Mouse (Mus musculus) liver, adult (tissue): ENCODE measurements around the gene Trim17.

Experiments
- GATA4 ChIP-seq: IDR thresholded peaks from 2 replicates; pipeline ENCODE4 v1.6.1; 2014; ENCODE audit warnings: mild to moderate bottlenecking, low read length; ENCODE audit not compliant: insufficient replicate concordance

Trim17 gene

DNA sequence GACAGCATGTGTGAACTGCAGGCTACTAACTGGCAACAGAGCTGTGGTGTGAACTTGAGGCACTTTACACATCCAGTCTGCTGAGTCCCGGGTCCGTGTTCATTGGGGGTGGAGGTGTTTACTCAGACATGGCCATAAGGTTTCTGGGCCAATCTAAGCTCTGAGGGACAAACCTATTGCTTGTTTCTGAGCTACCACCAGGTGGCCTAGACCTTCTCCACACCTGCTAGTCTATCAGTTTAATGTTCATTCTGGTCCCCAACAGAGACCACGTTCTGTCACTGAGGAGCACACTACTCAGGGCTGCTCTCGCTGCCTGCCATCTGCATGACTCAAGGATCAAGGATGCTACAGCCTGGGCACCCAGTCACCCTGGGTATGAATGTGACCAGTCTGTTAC, 22.9 kb upstream of the Trim17 start:
- TF ChIP-seq GATA4: no peak

DNA sequence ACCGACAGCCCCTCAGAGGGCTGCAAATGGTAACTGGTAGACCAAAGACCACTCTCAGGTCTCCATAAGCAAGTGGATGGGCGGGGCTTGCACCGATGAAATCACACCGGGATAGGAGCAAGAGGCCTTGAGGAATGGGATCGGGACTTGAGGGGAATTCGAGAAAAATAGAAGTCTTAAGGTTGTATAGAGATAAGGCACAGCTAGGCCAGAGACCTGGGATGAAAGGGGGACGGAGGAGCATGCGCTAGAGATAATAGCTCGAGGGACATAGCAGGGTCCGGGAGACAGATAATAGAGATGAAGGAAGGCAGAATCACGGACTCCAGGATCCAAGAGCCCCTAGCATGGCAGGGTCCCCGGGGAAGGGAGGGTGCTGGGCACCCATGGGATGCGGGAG, 16.6 kb upstream of the Trim17 start:
- TF ChIP-seq GATA4: no peak

DNA sequence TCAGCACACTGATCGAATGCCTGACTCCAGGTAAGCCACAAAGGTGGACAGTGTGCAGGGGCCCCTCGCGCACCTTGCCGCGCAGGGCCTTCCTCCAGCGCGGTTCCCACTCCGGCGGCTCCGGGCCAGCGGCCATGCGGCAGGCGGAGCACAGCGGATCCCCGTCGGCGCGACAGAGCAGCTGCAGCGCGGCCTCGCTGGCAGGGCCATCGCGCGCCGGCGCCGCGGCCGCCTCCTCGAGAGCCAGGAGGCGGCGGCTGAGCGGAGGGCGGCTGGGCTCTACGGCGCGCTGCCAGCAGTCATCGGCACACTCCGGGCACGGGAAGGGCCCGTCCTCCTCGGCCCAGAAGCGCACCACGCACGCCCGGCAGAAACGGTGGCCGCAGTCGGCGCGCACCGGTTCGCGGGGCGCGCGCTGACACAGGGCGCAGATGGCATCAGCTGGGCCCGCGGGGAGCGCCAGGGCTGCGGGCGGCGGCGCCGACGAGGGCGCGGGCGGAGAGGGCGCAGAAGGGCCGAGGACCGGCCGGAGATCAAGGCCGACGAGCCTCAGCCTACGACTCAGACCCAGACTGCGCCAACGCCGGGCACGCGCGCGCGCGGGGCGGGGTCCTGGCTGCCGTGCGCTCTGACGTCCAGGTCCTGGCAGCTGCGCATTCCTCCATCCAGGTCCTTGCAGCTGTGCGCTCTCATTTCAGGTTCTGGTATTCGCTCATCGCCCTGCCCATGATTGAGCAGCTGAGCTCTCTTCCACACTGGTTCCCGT, 16.0 kb upstream of the Trim17 start, which contains the start of gene Rnf187:
Gene Rnf187, minus strand, starts transcription at position 595 of the 766 bp plus-strand sequence.
- TF ChIP-seq GATA4: peak; percentile 31; the same call in 1 of the 2 replicates

DNA sequence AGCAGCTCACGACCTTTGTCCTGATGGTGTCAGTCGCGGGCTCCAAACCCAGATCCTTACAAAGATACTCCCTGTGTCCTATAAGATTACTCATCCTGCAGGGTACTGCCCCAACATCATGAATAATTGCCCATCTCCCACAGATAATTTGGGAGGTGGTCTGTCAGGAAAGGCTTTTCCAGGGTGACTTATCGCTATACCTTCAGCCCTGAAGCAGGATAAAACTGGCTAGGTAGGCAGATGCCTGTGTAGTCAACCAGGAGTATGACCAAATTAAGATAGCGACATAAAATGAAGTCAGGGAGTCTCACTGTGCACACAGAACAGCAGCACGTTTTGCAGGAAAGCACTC, 15.4 kb upstream of the Trim17 start:
- TF ChIP-seq GATA4: no peak

DNA sequence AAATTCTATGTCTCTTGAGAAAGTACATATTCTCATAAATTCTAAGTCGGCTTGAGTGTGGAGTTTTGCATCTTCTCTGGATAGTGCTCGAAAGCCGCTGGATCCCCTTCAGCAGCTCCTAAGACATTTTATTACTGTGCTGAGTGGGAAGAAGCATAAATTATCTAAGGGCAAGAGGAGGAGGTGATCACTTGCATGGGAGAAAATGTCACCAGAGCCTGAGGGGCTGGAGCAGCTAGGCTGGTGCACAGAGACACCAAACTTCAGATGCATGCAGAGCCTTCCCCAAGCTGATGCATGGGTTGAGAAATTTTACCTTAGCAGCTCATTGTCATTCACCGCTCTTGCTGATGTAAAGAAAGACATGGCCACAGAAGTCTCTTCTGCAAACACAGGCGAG, 10.3 kb upstream of the Trim17 start:
- no peak for TF ChIP-seq GATA4

DNA sequence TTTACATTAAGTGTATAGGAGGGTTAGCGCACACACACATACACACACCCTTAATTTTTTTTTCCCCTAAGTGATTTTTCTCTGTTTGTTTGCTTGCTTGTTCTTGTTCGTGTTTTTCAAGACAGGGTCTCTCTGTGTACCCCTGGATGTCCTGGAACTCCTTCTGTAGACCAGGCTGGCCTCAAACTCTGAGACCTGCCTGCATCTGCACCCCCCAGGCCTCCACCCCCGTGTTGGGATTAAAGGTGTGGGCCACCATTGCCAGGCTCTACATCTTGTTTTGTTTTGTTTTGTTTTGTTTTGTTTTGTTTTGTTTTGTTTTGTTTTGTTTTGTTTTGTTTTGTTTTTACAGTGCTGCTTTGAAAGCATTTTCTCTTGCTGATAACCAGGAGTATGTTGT, 7.2 kb upstream of the Trim17 start:
- TF ChIP-seq GATA4: no peak

DNA sequence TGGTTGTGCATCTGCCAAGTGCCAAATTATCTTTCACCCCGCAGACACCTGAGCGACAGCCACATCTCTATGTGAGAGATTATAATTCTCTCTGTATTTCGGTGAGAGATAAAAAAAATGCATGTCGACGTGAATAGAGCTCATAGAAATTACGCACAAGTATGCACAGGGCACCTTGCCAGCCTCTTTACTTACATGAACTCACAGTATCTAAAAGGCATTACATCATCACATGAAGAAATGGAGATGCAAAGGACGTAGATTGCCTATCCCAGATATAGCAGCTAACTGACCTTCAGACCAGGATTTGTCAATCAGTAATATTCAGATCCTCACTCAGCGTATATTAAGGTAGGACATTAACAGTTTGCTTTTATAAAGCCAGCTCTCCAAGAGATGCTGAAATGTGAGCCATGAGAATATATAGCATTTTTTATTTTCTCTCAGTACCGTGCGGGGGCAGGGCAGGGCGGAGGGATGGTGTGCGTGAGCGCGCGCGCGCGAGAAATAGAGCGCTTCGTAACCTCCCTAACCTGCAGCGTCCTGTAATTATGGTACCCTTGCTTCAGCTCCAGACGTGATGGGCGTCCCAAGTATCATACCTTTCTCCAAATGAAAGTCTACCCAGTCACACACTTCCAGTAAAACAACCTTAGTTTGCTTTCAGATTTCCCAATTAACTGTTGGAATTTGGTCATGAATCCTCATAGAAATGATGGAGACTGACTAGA, 6.5 kb upstream of the Trim17 start:
- TF ChIP-seq GATA4: no peak

DNA sequence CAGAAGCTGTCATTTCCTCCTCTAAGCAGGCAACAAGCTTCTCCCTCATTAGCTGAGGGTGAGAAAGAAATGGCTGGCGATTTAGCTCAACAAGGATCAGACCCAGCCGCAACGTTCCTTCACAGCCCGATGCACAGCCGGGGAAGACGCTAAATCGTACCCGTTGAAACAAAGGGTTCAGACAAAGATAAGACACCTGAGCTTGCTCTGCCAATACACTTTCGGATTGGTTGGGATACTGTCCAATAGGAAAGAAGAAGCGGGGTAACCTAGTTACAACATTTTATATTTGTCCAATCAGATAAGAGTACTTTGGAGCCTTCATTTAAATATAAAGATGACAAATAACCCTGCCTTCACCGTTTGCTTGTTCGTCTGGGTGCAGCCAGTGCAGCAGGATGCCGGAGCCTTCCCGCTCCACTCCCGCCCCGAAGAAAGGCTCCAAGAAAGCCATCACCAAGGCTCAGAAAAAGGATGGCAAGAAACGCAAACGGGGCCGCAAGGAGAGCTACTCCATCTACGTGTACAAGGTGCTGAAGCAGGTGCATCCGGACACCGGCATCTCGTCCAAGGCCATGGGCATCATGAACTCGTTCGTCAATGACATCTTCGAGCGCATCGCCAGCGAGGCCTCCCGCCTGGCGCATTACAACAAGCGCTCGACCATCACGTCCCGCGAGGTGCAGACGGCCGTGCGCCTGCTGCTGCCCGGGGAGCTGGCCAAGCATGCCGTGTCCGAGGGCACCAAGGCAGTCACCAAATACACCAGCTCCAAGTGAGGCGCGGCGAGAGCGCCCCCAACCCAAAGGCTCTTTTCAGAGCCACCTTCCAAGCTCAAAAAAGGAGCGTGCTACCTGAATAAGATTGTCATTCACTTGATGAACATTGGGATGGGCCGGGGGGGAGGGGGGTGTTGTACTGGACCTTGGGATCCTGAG, 5.7 kb upstream of the Trim17 start, which contains the start of gene Hist3h2ba:
Gene Hist3h2ba, plus strand, starts transcription at position 379 of the 938 bp plus-strand sequence.
- no peak for TF ChIP-seq GATA4

DNA sequence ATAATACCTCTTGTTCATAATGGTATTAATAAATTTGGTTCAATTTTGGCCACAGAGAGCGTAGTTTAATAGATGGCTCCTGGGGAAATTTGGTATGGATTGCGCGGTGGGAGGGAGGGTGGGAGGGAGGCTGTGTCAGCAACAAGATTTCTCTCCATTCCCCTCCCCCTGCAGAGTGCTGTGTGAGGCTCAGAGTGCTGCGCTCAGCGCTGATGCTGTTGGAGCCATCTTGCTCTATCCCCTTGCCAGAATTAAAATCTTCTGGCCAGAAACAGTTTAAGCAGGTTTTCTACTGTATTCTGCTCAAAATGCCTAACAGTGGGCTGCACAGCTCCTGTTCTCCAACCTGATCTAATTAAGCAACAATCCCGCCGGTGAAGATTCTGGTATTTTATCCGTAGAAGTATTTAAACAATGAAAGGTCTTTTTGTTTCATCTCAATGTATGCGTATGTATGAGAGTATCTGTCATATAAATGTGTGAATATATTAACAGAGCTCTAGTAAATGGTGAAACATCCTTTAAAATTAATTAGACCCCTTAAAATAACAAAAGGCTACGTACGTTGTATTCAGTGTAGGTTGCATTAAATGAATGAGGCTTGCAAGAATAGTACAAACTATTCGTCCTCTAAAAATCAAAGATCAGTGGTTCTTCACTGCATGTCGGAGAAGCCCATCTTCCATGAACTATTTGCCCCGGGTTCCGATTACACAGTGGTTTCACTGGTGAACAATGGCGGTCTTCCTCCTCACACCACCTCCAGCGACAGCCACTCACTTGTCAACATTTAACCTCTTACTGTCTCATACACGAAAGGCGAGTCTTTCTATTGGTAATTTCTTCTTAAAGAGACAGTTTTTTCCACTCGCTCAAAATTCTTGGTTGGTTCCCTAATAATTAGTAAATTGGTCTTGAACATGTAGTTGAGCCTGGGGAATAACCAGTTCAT, 4.7 kb upstream of the Trim17 start:
- TF ChIP-seq GATA4: no peak

DNA sequence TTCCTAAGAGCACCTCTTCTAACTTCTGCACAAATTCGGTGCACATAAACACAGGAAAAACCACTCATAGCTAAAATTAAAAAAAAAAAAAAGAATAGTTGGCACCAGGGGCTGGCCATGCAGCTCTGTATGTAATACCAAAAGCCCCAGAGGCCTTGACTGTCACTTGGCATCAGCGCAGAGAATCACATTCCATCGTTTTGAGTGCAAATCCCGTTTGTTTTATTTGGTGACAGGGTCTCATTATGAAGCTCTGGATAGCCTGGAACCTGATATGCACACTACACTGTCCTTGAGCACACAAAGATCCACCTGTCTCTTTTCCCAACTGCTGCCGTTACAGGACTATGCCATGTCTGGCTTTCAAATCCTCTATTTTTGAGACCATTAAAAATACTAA, 3.3 kb upstream of the Trim17 start:
- TF ChIP-seq GATA4: no peak

DNA sequence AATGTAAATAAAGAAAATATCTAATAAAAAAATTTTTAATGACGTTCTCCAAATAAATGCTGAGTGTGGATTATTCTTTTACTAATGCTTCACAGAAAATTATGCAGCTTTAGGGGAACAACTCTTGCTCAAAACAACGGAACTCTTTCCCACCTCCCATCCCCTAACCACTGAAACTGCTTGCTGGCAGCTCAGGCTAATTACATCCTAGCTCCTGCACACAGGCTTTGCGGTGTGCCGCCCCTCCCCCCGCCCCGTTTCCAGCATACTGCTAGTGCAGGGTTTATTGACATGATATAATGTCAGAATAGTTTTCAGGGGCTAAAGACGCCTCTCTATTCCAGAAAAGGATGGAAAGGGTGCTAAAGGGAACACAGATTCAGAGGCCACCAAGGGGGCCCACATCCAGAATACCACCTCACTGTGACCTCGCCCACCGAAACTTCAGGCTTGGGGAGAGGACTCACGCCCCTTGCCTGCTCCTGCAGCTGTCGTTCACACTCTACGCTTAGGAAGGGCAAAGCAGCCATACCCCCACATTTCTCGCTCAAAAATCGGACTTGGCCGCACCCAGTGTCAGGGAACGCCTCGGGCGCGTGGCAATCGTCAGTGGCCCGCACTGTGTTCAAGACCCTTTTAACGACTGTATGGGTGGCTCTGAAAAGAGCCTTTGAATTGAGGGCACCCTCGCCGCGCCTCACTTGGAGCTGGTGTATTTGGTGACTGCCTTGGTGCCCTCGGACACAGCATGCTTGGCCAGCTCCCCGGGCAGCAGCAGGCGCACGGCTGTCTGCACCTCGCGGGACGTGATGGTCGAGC, 925 bp upstream of the Trim17 start:
- TF ChIP-seq GATA4: no peak

DNA sequence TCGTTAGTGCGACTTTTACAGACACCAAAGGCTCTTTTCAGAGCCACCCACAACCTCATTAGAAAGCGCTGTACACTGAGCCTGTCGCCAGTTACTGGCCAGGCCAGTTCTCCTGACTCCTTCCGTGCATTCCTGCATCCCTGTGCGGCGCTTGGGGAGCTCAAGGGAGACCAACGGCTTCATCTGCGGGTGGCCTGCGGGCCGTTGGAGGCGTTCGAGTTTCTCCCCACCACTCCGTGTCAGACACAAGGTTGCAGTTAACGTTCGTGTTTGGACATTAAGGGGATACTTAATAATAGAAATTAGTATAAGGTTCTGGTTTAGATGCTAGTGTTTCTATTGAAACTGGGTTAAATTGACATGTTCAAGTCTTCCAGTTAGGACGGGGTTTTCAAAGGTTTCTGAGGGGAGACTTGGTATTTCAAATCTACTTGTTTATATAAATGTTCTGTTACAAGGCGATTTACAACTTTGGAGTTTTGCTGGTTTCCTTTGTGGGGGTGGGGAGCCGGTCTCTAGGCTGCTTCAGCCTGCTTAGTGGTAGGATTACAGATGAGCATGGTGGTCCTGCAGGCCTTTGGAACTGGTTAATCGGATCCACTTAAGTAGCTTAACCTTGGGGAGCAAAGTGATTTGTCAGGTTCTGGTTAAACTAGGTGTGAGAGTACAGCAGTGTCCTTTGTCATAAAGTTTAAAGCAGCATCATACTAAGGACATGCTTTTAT, 820 bp downstream of the Trim17 start:
- TF ChIP-seq GATA4: no peak

DNA sequence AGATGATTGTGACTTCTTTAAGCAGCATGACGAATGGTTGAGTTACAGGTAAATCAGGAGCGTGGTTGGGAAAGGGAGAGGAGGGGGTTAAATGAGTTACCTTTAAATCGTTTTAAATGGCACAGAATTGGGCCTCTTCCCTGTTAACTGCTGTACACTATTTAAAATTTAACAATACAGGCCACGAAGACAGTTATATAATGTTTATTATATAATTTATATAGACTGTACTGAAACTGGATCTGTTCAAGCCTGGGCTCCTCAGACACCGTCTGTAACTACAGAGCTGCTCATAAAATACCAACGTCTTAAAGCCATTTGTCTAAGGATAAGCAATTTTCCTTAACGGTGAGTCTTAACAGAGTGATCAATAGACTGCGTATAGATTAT, 1.4 kb downstream of the Trim17 start:
- no peak for TF ChIP-seq GATA4

DNA sequence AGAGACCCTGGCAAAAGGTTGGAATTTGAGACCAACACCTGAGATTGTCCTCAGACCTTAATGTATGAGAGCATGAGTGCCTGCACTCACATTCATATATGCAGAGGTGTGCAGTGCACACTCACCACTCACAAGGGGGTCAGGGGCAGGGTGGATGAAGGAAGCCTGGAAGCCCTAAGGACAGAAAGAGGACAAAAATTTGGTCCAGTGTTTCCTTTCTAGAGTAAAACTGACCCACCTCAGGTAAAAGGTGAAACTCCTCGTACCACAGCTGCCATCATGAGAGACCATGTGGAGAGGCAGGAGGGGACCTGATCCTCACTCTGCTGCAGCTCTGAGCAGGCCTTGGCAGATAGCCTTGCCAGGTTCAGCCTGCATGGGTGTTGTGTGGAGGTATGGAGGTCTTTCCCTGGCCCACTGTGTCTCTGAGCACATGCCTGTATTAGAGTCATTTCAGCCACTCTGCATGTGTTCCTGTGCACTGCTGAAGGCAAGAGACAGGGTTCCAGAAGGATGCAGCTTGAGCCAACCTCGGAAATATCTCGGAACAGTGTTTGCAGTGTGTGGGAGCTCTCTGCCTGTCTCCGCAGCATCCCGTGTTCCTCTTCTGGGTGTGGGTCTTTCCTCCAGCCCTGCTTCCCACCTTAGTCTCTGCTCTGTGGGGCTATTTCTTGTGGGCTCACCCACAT, 2.9 kb downstream of the Trim17 start:
- TF ChIP-seq GATA4: no peak
